Mouse (Mus musculus) layer of hippocampus, postnatal 10 days (tissue): ENCODE data around the gene Fdps. TPM values are rescaled to one million over a fixed set of nuclear protein-coding genes. Genes with fewer than 3 reads are reported as not detected.

Experiments used
- total RNA-seq, 2 experiments: library from RNA; stranded (reverse); gene quantifications; 2 replicates each; pipeline ENCODE4 v1.2.3; 2021

The Fdps gene
- total RNA-seq, 2 experiments from 2014 or later: 159 to 162 TPM

Other genes starting within 250 kb of the Fdps start
- gene Msto1, start 188.0 kb downstream of the Fdps start, total RNA-seq: 10 to 100 TPM; 31.1 to 32.9 TPM
- 10 to 100 TPM; 61.2 to 61.5 TPM for gene Ash1l, start 151.3 kb downstream of the Fdps start, total RNA-seq
- gene Dap3, start 150.8 kb downstream of the Fdps start, total RNA-seq: 100 to 1,000 TPM in 1 of 2 experiments, 10 to 100 TPM in 1; 100.0 to 115 TPM
- 100 to 1,000 TPM; 164 to 173 TPM for gene Rusc1, start 8.6 kb downstream of the Fdps start, total RNA-seq
- under 1 TPM in 1 of 2 experiments, not detected in 1; 0.18 TPM for gene Gm43738, start 860 bp downstream of the Fdps start, total RNA-seq
- gene Pklr, start 34.2 kb upstream of the Fdps start, total RNA-seq: under 1 TPM; 0.22 to 0.48 TPM
- 10 to 100 TPM; 30.9 to 35.1 TPM for gene Hcn3, start 58.2 kb upstream of the Fdps start, total RNA-seq
- gene Clk2, start 62.8 kb upstream of the Fdps start, total RNA-seq: 10 to 100 TPM; 52.0 to 55.9 TPM
- 10 to 100 TPM; 79.4 to 79.6 TPM for gene Scamp3, start 75.5 kb upstream of the Fdps start, total RNA-seq
- 10 to 100 TPM; 65.8 to 69.5 TPM for gene Fam189b, start 81.2 kb upstream of the Fdps start, total RNA-seq
- gene Gba, start 101.0 kb upstream of the Fdps start, total RNA-seq: 10 to 100 TPM; 57.9 to 58.7 TPM
- gene Thbs3, start 113.2 kb upstream of the Fdps start, total RNA-seq: 10 to 100 TPM; 45.2 to 48.4 TPM
- gene Mtx1, start 125.1 kb upstream of the Fdps start, total RNA-seq: 100 to 1,000 TPM in 1 of 2 experiments, 10 to 100 TPM in 1; 92.8 to 109 TPM
- under 1 TPM; 0.66 to 0.89 TPM for gene Muc1, start 127.1 kb upstream of the Fdps start, total RNA-seq
- 10 to 100 TPM; 72.8 to 95.1 TPM for gene Krtcap2, start 144.0 kb upstream of the Fdps start, total RNA-seq
- gene Trim46, start 144.3 kb upstream of the Fdps start, total RNA-seq: 100 to 1,000 TPM; 101 to 112 TPM
- 10 to 100 TPM; 53.3 to 66.3 TPM for gene Dpm3, start 157.4 kb upstream of the Fdps start, total RNA-seq
- gene Slc50a1, start 168.6 kb upstream of the Fdps start, total RNA-seq: 10 to 100 TPM; 27.6 to 29.8 TPM
- 1 to 10 TPM; 6.4 to 7.2 TPM for gene Efna1, start 179.2 kb upstream of the Fdps start, total RNA-seq
- gene Efna3, start 221.0 kb upstream of the Fdps start, total RNA-seq: 10 to 100 TPM; 59.9 to 63.1 TPM
- 1 to 10 TPM; 2.7 to 3.4 TPM for gene Efna4, start 236.1 kb upstream of the Fdps start, total RNA-seq
- 100 to 1,000 TPM; 102 to 105 TPM for gene Adam15, start 248.0 kb upstream of the Fdps start, total RNA-seq